Mouse (Mus musculus) kidney, embryonic 14.5 days (tissue): ENCODE measurements at regions not wholly inside any gene's neighbourhood (a gene's known extent, or its start where the extent isn't known, plus 50 kb on each side); places are given as distances from the start of the nearest gene placed in this dataset.

Experiments
- ATAC-seq: fragments of 200-750 bp; cut with Nextera tagmentation; 2 replicates; pipeline ENCODE4 v1.8.0; 2017; ENCODE audit warnings: moderate number of reproducible peaks, mild to moderate bottlenecking, moderate TSS enrichment, moderate library complexity; ENCODE audit not compliant: low FRiP score, low TSS enrichment
- H3K27ac ChIP-seq: fragments of 300-500 bp; sonication (generic); 2 replicates; pipeline ENCODE4 v1.5.1; 2014; ENCODE audit warnings: low read depth, mild to moderate bottlenecking, low read length, moderate library complexity, mixed read lengths
- H3K27me3 ChIP-seq: fragments of 300-500 bp; sonication (generic); 2 replicates; pipeline ENCODE4 v1.6.1; 2014; ENCODE audit warnings: mild to moderate bottlenecking, low read length; ENCODE audit not compliant: control insufficient read depth, insufficient read depth
- H3K36me3 ChIP-seq: fragments of 300-500 bp; sonication (generic); 2 replicates; pipeline ENCODE4 v1.6.1; 2014; ENCODE audit warnings: low read length, mixed read lengths; ENCODE audit not compliant: control insufficient read depth, insufficient read depth
- H3K4me1 ChIP-seq: fragments of 300-500 bp; sonication (generic); 2 replicates; pipeline ENCODE4 v1.6.1; 2014; ENCODE audit warnings: low read length, mixed read lengths; ENCODE audit not compliant: control insufficient read depth, insufficient read depth
- H3K4me2 ChIP-seq: fragments of 300-500 bp; sonication (generic); replicated peaks from 2 replicates; pipeline ENCODE4 v1.6.1; 2014; ENCODE audit warnings: low read depth, mild to moderate bottlenecking, low read length
- H3K4me3 ChIP-seq: fragments of 300-500 bp; sonication (generic); 2 replicates; pipeline ENCODE4 v1.5.1; 2014; ENCODE audit warnings: mild to moderate bottlenecking, low read length
- H3K9ac ChIP-seq: fragments of 300-500 bp; sonication (generic); 2 replicates; pipeline ENCODE4 v1.6.1; 2014; ENCODE audit warnings: low read depth, mild to moderate bottlenecking, low read length, moderate library complexity
- H3K9me3 ChIP-seq: fragments of 300-500 bp; sonication (generic); 2 replicates; pipeline ENCODE4 v1.6.1; 2016; ENCODE audit warnings: low read length; ENCODE audit not compliant: control insufficient read depth
- WGBS: fragments of 180-500 bp; shearing (Covaris S2); extraction: QIAGEN DNeasy Blood & Tissue Kit; methylation state at CpG from one replicate; pipeline ENCODE4 v1.1.7; 2014; 5-methylcytosine and 5-hydroxymethylcytosine counted together

DNA sequence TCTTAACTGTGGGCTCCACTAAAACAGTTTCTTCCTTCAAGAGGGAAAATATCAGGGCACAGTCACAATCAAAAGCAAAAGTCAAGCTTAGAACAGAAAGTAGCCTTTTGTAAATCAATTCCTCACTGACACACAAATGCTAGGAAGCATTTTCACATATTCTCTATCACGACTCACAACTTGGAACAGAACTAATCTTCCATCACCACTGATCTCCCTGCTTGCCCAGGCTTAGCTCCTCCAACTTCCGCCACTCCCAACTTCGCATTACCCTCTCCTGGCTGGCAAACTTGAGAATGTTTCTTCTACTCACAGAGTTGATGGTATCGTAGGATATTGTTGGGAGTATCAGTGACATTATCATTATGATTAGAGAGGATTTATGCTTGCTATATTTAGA is 284.7 kb downstream of the Cdh11 start:
- Histone ChIP-seq H3K4me3 (no peak overlapping the region), H3K27me3 (no peaks in the 10 kb centered on the region), H3K9ac (no peak overlapping the region), H3K4me2 (no peak overlapping the region), H3K9me3 (no peaks in the 10 kb centered on the region), H3K4me1 (no peaks in the 10 kb centered on the region), H3K27ac (no peak overlapping the region), H3K36me3 (no peaks in the 10 kb centered on the region)
- 81% methylated on average over 4 of the region's 4 CpGs for WGBS
- no peak for ATAC-seq

DNA sequence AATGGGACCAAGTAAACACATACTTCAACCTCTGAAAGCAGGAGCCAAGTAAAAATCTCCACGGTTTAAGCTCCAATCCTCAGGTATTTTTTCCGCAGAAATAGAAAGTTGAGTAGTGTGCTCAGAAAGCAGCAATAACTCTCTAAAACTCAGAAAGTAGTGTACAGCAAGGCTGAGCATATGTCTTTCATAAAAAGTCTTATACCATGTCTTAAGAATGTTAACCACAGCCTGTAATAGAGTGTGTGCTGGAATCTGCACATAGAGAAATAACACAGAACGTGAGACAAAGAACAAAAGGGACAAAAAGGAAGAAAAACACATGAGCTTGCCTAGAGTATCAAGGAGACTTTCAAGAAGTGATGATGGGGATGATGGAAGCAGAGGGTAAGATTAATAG is 285.2 kb downstream of the Cdh11 start:
- 82% methylated on average over 3 of the region's 3 CpGs for WGBS
- Histone ChIP-seq H3K4me1 (no peaks in the 10 kb centered on the region), H3K36me3 (no peaks in the 10 kb centered on the region), H3K9ac (no peak overlapping the region), H3K4me3 (no peak overlapping the region), H3K9me3 (no peaks in the 10 kb centered on the region), H3K27me3 (no peaks in the 10 kb centered on the region), H3K27ac (no peak overlapping the region), H3K4me2 (no peak overlapping the region)
- no peak for ATAC-seq

DNA sequence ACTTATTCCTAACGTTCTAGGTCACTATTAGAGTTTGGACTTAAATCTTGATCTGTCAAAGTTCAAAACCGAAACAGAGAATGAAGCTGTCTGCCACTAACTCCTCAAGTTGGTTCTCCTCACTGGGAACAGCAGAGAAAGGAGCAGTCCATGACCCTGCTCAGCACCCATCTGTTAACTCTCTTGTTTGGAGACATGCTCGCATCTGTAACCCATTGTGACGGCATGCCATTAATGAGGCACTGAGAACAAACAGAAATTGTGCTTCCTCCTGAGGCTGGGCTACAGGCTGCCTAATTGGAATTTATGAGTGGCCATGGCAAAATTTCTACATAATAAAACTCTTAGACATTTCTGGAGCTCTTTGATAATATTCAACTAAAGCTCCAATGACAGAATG is 286.4 kb downstream of the Cdh11 start:
- no peaks in the 10 kb centered on the region for H3K4me1 ChIP-seq

DNA sequence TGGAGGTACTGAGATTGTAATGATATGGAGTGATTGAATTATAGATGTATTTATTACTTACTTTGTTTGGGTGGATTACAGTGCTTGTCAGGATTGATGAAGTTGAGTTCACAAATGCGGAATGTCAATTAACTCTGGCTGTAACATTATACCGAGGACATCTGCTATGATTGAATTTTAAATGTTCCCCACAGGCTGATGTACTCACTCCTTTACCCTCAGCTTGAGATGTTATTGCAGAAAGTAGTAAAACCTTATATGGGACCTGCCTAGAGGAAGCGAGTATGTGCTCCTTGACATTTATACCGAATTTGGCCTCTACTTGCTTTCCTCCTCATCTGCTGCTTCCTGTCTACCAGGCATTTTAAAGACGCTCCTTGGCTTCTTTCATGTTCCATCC is 288.3 kb downstream of the Cdh11 start:
- Histone ChIP-seq H3K27me3 (no peaks in the 10 kb centered on the region), H3K4me2 (no peak overlapping the region), H3K4me3 (no peak overlapping the region), H3K9me3 (no peaks in the 10 kb centered on the region), H3K36me3 (no peaks in the 10 kb centered on the region), H3K4me1 (no peaks in the 10 kb centered on the region), H3K27ac (peak overlapping the region; percentile 44; the same call in 1 of the 2 replicates), H3K9ac (no peak overlapping the region)
- 35% methylated on average over 5 of the region's 5 CpGs for WGBS
- ATAC-seq, result peak; percentile 55; the same call in 1 of the 2 replicates

More for the DNA sequence above, 286.4 kb downstream of the Cdh11 start:
- ATAC-seq, result no peak
- H3K9me3 ChIP-seq, result no peaks in the 10 kb centered on the region
- WGBS, result 56% methylated on average over 4 of the region's 4 CpGs
- H3K9ac ChIP-seq, result no peak overlapping the region
- H3K27ac ChIP-seq, result no peak overlapping the region
- H3K4me2 ChIP-seq, result no peak overlapping the region
- no peaks in the 10 kb centered on the region for H3K36me3 ChIP-seq
- H3K4me3 ChIP-seq, result no peak overlapping the region
- H3K27me3 ChIP-seq, result no peaks in the 10 kb centered on the region

DNA sequence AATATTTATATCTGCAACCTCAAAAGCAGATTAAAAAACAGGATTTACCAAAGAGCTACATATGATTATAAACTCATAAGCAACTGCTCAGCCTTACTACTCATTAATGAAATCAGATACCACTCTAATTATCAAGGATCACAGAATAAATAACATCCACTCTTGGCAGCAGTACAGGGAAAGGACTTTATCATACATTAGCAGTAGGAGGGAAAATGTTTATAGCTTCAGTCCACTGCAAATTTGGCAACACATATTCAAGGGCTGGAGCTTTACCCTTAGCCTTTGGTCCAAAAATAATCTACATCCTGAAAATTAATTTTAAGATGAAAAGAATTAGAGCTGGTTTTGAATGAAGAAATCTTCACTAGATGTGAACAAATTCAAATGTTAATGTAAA is 288.7 kb downstream of the Cdh11 start:
- H3K27me3 ChIP-seq, result no peaks in the 10 kb centered on the region
- H3K36me3 ChIP-seq, result no peaks in the 10 kb centered on the region
- no peak overlapping the region for H3K9ac ChIP-seq
- H3K9me3 ChIP-seq, result no peaks in the 10 kb centered on the region
- no peaks in the 10 kb centered on the region for H3K4me1 ChIP-seq
- no peak overlapping the region for H3K27ac ChIP-seq
- no peak overlapping the region for H3K4me2 ChIP-seq
- H3K4me3 ChIP-seq, result no peak overlapping the region
- 0 out of 2 replicates have a peak, but pooled peaks have one; percentile 71 for ATAC-seq

DNA sequence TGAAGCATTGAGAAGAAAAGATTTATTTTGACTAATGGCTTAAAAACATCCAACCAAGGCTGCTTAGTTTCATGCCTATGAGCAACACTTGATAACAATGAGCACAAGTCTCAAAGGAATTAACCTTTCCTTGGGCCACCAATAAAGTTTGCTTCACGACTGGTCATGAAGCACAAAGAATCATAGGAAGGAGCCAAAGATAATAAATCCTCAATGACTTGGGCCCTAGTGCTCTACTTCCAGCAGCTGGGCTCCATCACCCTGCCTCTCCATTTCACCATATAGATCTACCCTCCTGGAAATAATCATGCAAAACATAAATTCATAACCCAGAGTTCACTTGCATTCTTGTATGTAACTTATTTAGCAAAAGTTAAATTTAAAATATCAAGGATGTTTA is 289.4 kb downstream of the Cdh11 start:
- Histone ChIP-seq H3K4me2 (no peak overlapping the region), H3K4me3 (no peak overlapping the region), H3K36me3 (no peaks in the 10 kb centered on the region), H3K27me3 (no peaks in the 10 kb centered on the region), H3K27ac (no peak overlapping the region), H3K4me1 (no peaks in the 10 kb centered on the region), H3K9ac (no peak overlapping the region), H3K9me3 (no peaks in the 10 kb centered on the region)
- ATAC-seq, result peak; percentile 73
- 22% methylated on average over 1 of the region's 1 CpGs for WGBS

DNA sequence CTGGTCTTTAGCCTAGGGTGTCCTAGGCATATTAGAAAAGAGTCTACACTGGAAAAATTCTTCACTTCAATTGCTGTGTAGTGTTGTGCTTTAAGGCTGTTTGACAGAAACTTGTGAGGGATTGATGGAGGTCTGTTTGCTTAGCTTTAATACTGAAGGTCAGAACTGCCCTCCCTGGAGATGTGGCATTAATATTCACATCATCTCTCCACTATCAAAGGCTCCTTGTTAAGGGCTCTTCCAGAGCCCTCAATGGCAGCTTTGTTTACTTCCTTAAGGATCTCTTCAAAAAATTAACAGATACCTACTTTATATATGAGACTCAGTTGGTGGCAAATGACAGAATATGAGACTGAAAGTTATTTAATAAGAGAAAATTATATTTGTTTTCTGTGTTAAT is 294.4 kb downstream of the Cdh11 start:
- no peak for ATAC-seq
- Histone ChIP-seq H3K27ac (no peak overlapping the region), H3K9ac (no peak overlapping the region), H3K27me3 (no peaks in the 10 kb centered on the region), H3K4me1 (no peaks in the 10 kb centered on the region), H3K9me3 (no peaks in the 10 kb centered on the region), H3K36me3 (no peaks in the 10 kb centered on the region), H3K4me2 (no peak overlapping the region), H3K4me3 (no peak overlapping the region)

DNA sequence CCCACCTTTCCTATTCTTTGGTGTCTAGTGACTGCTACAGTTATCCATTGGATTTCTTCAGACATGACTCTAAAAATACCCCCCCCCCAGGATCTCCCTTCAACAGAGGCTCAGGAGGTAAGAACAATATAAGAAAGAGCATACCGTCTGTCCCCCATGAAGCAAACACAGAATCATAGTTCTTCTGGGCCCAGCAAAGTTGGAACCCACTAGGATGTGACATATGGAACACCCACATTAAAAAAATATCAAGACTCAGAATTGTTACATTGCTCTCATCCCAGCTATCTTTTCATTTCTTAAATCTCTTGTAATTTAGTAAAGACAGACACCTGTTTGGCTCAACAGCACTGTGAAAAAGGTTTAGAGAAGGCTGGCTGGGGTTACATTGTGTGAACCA is 297.2 kb downstream of the Cdh11 start:
- H3K36me3 ChIP-seq, result no peaks in the 10 kb centered on the region
- no peaks in the 10 kb centered on the region for H3K27me3 ChIP-seq
- H3K27ac ChIP-seq, result no peak overlapping the region
- H3K9ac ChIP-seq, result no peak overlapping the region
- H3K9me3 ChIP-seq, result no peaks in the 10 kb centered on the region
- no peak for ATAC-seq
- 96% methylated on average over 1 of the region's 1 CpGs for WGBS
- H3K4me3 ChIP-seq, result no peak overlapping the region
- no peak overlapping the region for H3K4me2 ChIP-seq
- no peaks in the 10 kb centered on the region for H3K4me1 ChIP-seq

DNA sequence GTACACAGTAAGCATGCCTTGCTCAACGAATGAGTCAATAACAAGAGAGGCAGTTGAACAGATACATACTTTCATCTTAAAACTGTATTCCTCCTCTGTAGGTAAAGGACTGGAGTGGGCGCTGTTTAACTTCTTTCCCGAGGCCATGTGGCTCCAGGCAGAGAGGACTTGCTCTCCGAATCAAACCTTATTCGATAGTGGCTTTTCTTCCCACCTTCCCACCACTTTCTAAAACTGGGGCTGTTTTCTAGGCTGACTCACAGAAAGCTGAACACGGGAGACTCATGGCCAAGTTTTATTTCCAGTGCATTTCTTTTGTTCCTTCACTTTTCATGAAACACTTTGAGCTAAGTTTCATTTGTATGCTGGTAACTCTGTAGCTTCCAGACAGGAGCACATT is 297.6 kb downstream of the Cdh11 start:
- Histone ChIP-seq H3K9me3 (no peaks in the 10 kb centered on the region), H3K4me3 (no peak overlapping the region), H3K9ac (no peak overlapping the region), H3K4me1 (no peaks in the 10 kb centered on the region), H3K27ac (no peak overlapping the region), H3K27me3 (no peaks in the 10 kb centered on the region), H3K4me2 (no peak overlapping the region), H3K36me3 (no peaks in the 10 kb centered on the region)
- 79% methylated on average over 6 of the region's 6 CpGs for WGBS
- no peak for ATAC-seq
